Mouse (Mus musculus): ENCODE results near the gene Ankrd13a. TPM values are rescaled to one million over a fixed set of nuclear protein-coding genes. Genes with fewer than 3 reads are reported as not detected.

Gene Ankrd13a
- polyA plus RNA-seq, 1 experiment from 2014 or later = 35.8 TPM

- Histone ChIP-seq H3K27ac (replicated peaks) (no peak overlapping the region), H3K4me3 (no peak overlapping the region), H3K9me3 (no peaks in the 10 kb centered on the region), H3K9ac (no peak overlapping the region), H3K27me3 (no peaks in the 10 kb centered on the region), H3K4me2 (no peak overlapping the region), H3K36me3 (peaks cover 69% of the 10 kb centered on the region), H3K4me1 (replicated peaks) (peaks cover 15% of the 10 kb centered on the region; the same call in 1 of the 2 replicates)
- no peak for ATAC-seq (ENCODE audit: low FRiP score, low read depth)
- WGBS = 35% methylated on average over 3 of the region's 3 CpGs
Measured at GRCm38 (mm10) chr5:114804958-114805357, 30.5 kb downstream of the Ankrd13a start.

- peaks cover 64% of the 10 kb centered on the region for H3K36me3 ChIP-seq
- no peaks in the 10 kb centered on the region for H3K9me3 ChIP-seq
- H3K27me3 ChIP-seq = no peaks in the 10 kb centered on the region
- ATAC-seq (ENCODE audit: low FRiP score, low read depth) = no peak
- no peak overlapping the region for H3K4me3 ChIP-seq
- H3K27ac ChIP-seq (replicated peaks) = peak overlapping the region; percentile 45; the same call in 1 of the 2 replicates
- peaks cover 18% of the 10 kb centered on the region; the same call in 1 of the 2 replicates for H3K4me1 ChIP-seq (replicated peaks)
- H3K4me2 ChIP-seq = peak overlapping the region; percentile 20; the same call in 1 of the 2 replicates
- 64% methylated on average over 15 of the region's 15 CpGs for WGBS
- no peak overlapping the region for H3K9ac ChIP-seq
Measured at GRCm38 (mm10) chr5:114805436-114806350, 31.2 kb downstream of the Ankrd13a start.

- WGBS = 89% methylated on average over 8 of the region's 8 CpGs
- H3K36me3 ChIP-seq = peaks cover 54% of the 10 kb centered on the region
- ATAC-seq (ENCODE audit: low FRiP score, low read depth) = no peak
- H3K4me1 ChIP-seq (replicated peaks) = peaks cover 28% of the 10 kb centered on the region
- no peak overlapping the region for H3K9ac ChIP-seq
- H3K27ac ChIP-seq (replicated peaks) = peak overlapping the region; percentile 45; the same call in 1 of the 2 replicates
- no peaks in the 10 kb centered on the region for H3K27me3 ChIP-seq
- H3K9me3 ChIP-seq = no peaks in the 10 kb centered on the region
- H3K4me3 ChIP-seq = no peak overlapping the region
- no peak overlapping the region for H3K4me2 ChIP-seq
Measured at GRCm38 (mm10) chr5:114806636-114807035, 32.2 kb downstream of the Ankrd13a start.

GRCm38 (mm10) chr5:114807063-114807462 is 32.6 kb downstream of the Ankrd13a start:
- Histone ChIP-seq H3K4me3 (no peak overlapping the region), H3K27ac (replicated peaks) (0 out of 2 replicates have a peak overlapping the region, but pooled peaks have one; percentile 45), H3K4me1 (replicated peaks) (peaks cover 32% of the 10 kb centered on the region), H3K36me3 (peaks cover 50% of the 10 kb centered on the region), H3K9ac (no peak overlapping the region), H3K4me2 (no peak overlapping the region), H3K9me3 (no peaks in the 10 kb centered on the region), H3K27me3 (no peaks in the 10 kb centered on the region)
- 35% methylated on average over 9 of the region's 9 CpGs for WGBS
- no peak for ATAC-seq (ENCODE audit: low FRiP score, low read depth)

GRCm38 (mm10) chr5:114807468-114807867 is 33.0 kb downstream of the Ankrd13a start:
- Histone ChIP-seq H3K9me3 (no peaks in the 10 kb centered on the region), H3K27me3 (no peaks in the 10 kb centered on the region), H3K4me3 (no peak overlapping the region), H3K36me3 (peaks cover 47% of the 10 kb centered on the region), H3K9ac (no peak overlapping the region), H3K4me2 (no peak overlapping the region), H3K27ac (replicated peaks) (peak overlapping the region; percentile 45; the same call in 1 of the 2 replicates), H3K4me1 (replicated peaks) (peaks cover 36% of the 10 kb centered on the region)
- WGBS = 26% methylated on average over 8 of the region's 8 CpGs
- no peak for ATAC-seq (ENCODE audit: low FRiP score, low read depth)

- Histone ChIP-seq H3K36me3 (peaks cover 42% of the 10 kb centered on the region), H3K4me3 (no peak overlapping the region), H3K4me1 (replicated peaks) (peaks cover 40% of the 10 kb centered on the region), H3K4me2 (no peak overlapping the region), H3K9me3 (no peaks in the 10 kb centered on the region), H3K9ac (no peak overlapping the region), H3K27ac (replicated peaks) (no peak overlapping the region; the same call in 1 of the 2 replicates), H3K27me3 (no peaks in the 10 kb centered on the region)
- ATAC-seq (ENCODE audit: low FRiP score, low read depth) = no peak
- WGBS = 73% methylated on average over 6 of the region's 6 CpGs
Measured at GRCm38 (mm10) chr5:114807893-114808292, 33.4 kb downstream of the Ankrd13a start.

- no peak overlapping the region for H3K4me2 ChIP-seq
- no peaks in the 10 kb centered on the region for H3K9me3 ChIP-seq
- no peak overlapping the region for H3K27ac ChIP-seq (replicated peaks)
- peaks cover 41% of the 10 kb centered on the region for H3K4me1 ChIP-seq (replicated peaks)
- no peaks in the 10 kb centered on the region for H3K27me3 ChIP-seq
- no peak overlapping the region for H3K4me3 ChIP-seq
- no peak overlapping the region for H3K9ac ChIP-seq
- WGBS = 88% methylated on average over 8 of the region's 8 CpGs
- H3K36me3 ChIP-seq = peaks cover 37% of the 10 kb centered on the region
- no peak for ATAC-seq (ENCODE audit: low FRiP score, low read depth)
Measured at GRCm38 (mm10) chr5:114808385-114808784, 33.9 kb downstream of the Ankrd13a start.

- Histone ChIP-seq H3K4me1 (replicated peaks) (peaks cover 41% of the 10 kb centered on the region), H3K4me3 (no peak overlapping the region), H3K27me3 (no peaks in the 10 kb centered on the region), H3K9me3 (no peaks in the 10 kb centered on the region), H3K4me2 (no peak overlapping the region), H3K27ac (replicated peaks) (no peak overlapping the region), H3K9ac (no peak overlapping the region), H3K36me3 (peaks cover 29% of the 10 kb centered on the region)
- WGBS = 73% methylated on average over 10 of the region's 10 CpGs
- no peak for ATAC-seq (ENCODE audit: low FRiP score, low read depth)
Measured at GRCm38 (mm10) chr5:114809181-114809756, 34.8 kb downstream of the Ankrd13a start.

GRCm38 (mm10) chr5:114809826-114810225 is 35.3 kb downstream of the Ankrd13a start:
- H3K4me2 ChIP-seq = no peak overlapping the region
- peaks cover 23% of the 10 kb centered on the region for H3K36me3 ChIP-seq
- no peak overlapping the region for H3K27ac ChIP-seq (replicated peaks)
- ATAC-seq (ENCODE audit: low FRiP score, low read depth) = no peak
- no peaks in the 10 kb centered on the region for H3K9me3 ChIP-seq
- 90% methylated on average over 5 of the region's 5 CpGs for WGBS
- H3K4me1 ChIP-seq (replicated peaks) = peaks cover 41% of the 10 kb centered on the region
- no peak overlapping the region for H3K9ac ChIP-seq
- H3K4me3 ChIP-seq = no peak overlapping the region
- no peaks in the 10 kb centered on the region for H3K27me3 ChIP-seq

- peak overlapping the region; percentile 91 for H3K9ac ChIP-seq
- H3K36me3 ChIP-seq = peaks cover 6% of the 10 kb centered on the region
- peak overlapping the region; percentile 62 for H3K4me2 ChIP-seq
- no peaks in the 10 kb centered on the region for H3K27me3 ChIP-seq
- H3K4me3 ChIP-seq = peak overlapping the region; percentile 95
- ATAC-seq (ENCODE audit: low FRiP score, low read depth) = peak; percentile 98
- H3K27ac ChIP-seq (replicated peaks) = peak overlapping the region; percentile 98
- H3K4me1 ChIP-seq (replicated peaks) = peaks cover 38% of the 10 kb centered on the region
- no peaks in the 10 kb centered on the region for H3K9me3 ChIP-seq
- under 1% methylated on average over 50 of the region's 50 CpGs for WGBS
Measured at GRCm38 (mm10) chr5:114813525-114814181, 39.2 kb downstream of the Ankrd13a start.

- Histone ChIP-seq H3K4me1 (replicated peaks) (peaks cover 14% of the 10 kb centered on the region), H3K4me3 (no peak overlapping the region), H3K27me3 (no peaks in the 10 kb centered on the region), H3K9me3 (no peaks in the 10 kb centered on the region), H3K27ac (replicated peaks) (no peak overlapping the region), H3K9ac (no peak overlapping the region), H3K36me3 (peaks cover 3% of the 10 kb centered on the region; the same call in 1 of the 2 replicates), H3K4me2 (no peak overlapping the region)
- ATAC-seq (ENCODE audit: low FRiP score, low read depth) = no peak
- WGBS = 70% methylated on average over 6 of the region's 6 CpGs
Measured at GRCm38 (mm10) chr5:114816599-114816998, 42.1 kb downstream of the Ankrd13a start.
